Mouse (Mus musculus): ENCODE measurements at regions not wholly inside any gene's neighbourhood (a gene's known extent, or its start where the extent isn't known, plus 50 kb on each side); places are given as distances from the start of the nearest gene placed in this dataset.
"Not testable (repeated sequence)": the region's sequence is repeated elsewhere in the genome, so short reads cannot be mapped to it uniquely, and the experiment has no call there.

DNA sequence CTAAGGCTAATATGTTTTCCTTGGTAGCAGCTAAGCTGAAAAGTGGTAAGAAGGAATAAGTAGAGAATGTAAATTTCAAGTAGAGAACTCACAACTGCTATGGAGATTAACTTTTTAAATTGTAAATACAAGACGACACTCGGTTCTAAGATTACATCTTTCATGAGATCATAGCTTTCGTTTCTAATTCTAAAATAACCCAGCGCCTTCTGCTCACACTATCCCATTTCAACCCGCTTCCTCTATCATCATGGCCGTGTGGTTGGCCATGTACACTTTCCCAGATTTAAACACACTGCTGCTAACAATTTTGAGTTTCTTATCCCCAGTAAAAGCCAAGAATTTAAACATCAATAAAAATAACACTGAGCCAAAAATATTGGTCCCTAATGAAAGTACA, 682.3 kb upstream of the Intu start:
- no peaks in the 10 kb centered on the region for H3K9me3 ChIP-seq (ENCODE audit: low read length)
- H3K36me3 ChIP-seq (ENCODE audit: insufficient read depth, low read length): no peaks in the 10 kb centered on the region
- DNase-seq (ENCODE audit: low spot score) (no peak), ATAC-seq (no peak)
- WGBS: 92% methylated on average over 6 of the region's 6 CpGs
- no peak overlapping the region for H3K27ac ChIP-seq
- no peak overlapping the region for H3K4me3 ChIP-seq (ENCODE audit: low read length)
- no peaks in the 10 kb centered on the region for H3K4me1 ChIP-seq (ENCODE audit: insufficient read depth, low read length)
- H3K4me2 ChIP-seq (ENCODE audit: low read depth, low read length): no peak overlapping the region
- no peaks in the 10 kb centered on the region for H3K27me3 ChIP-seq (ENCODE audit: insufficient read depth, low read length)
- TF ChIP-seq CTCF (IDR thresholded peaks at IDR 0.05; ENCODE audit: low read depth): no peak
- H3K9ac ChIP-seq (replicated peaks; ENCODE audit: low read length): no peak overlapping the region

DNA sequence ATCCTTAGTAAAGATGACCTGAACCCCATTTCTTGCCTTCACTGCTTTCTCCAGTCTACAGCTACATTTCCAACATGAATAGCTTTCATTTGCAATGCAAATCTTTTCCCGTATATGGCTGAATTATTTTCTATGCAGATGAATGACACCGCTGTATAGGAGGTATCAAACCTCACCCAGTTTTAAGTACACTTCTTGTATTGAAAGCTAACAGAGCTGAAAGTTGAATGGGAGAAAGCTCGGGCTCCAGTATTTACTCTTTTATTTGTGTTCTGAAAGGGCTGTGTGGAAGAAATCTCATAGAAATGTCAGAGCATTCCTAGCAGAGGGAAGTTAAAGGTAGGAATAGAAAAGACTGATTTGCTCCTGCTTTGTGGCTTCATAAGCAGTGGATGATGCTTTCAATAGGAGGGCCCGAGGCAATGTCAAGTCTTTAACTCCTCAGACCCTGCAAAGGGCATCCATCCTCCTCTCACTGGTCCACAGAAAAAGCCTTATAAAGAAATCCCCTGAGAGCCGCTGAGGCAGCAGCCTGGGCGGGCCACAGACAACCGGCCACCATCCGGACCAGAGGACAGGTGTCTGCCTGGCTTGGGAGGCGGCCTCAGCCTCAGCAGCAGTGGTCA, 673.8 kb upstream of the Intu start:
- Histone ChIP-seq H3K4me1 (ENCODE audit: insufficient read depth, low read length) (no peaks in the 10 kb centered on the region), H3K27me3 (ENCODE audit: insufficient read depth, low read length) (no peaks in the 10 kb centered on the region), H3K4me2 (ENCODE audit: low read depth, low read length) (no peak overlapping the region), H3K27ac (no peak overlapping the region), H3K36me3 (ENCODE audit: insufficient read depth, low read length) (no peaks in the 10 kb centered on the region), H3K9ac (replicated peaks; ENCODE audit: low read length) (no peak overlapping the region), H3K9me3 (ENCODE audit: low read length) (no peaks in the 10 kb centered on the region), H3K4me3 (ENCODE audit: low read length) (no peak overlapping the region)
- WGBS: 44% methylated on average over 9 of the region's 9 CpGs
- TF ChIP-seq CTCF (IDR thresholded peaks at IDR 0.05; ENCODE audit: low read depth): no peak
- DNase-seq (ENCODE audit: low spot score) (no peak), ATAC-seq (no peak)

DNA sequence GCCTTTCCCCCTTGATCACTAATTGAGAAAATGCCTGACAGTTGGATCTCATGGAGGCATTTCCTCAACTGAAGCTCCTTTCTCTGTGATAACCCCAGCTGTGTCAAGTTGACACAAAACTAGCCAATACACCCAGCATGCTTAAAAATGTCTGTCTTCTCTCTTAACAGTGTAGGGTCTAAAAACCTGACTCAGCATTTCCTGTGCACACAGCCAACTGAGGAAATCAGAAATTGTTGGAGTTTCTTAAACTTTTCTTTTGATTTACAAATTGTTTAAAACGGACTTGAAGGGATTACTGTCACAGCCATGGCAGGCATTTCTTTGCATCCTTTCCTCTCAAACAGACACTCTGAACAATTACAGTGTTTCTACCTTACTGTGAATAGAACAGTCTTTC, 655.0 kb upstream of the Intu start:
- not testable (repeated sequence) for H3K27me3 ChIP-seq (ENCODE audit: insufficient read depth, low read length); DNase-seq (ENCODE audit: low spot score); H3K4me1 ChIP-seq (ENCODE audit: insufficient read depth, low read length); ATAC-seq; H3K9ac ChIP-seq (replicated peaks; ENCODE audit: low read length); H3K27ac ChIP-seq; H3K4me3 ChIP-seq (ENCODE audit: low read length); H3K36me3 ChIP-seq (ENCODE audit: insufficient read depth, low read length); H3K4me2 ChIP-seq (ENCODE audit: low read depth, low read length); H3K9me3 ChIP-seq (ENCODE audit: low read length)
- 77% methylated on average over 1 of the region's 1 CpGs for WGBS

DNA sequence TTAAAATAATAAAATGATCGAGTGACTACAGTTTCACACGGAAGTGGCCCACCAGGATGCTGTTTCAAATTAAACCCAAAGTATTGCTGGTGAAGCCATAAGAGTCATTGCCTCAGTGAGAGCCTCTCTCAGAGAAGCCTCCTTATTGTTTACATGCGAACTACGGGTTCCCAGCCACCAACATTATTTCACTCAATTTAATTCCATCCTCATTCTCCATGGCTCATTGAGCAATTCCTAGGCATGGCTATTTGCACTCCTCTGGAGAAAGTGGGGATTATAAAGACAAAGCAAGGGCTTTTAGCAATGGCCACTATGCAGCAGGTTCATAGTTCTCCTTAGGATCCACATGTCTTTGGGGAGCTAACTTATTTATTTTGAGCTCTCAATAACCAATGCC, 646.7 kb upstream of the Intu start:
- ATAC-seq: no peak
- Histone ChIP-seq H3K4me3 (ENCODE audit: low read length) (no peak overlapping the region), H3K9ac (replicated peaks; ENCODE audit: low read length) (no peak overlapping the region), H3K9me3 (ENCODE audit: low read length) (no peaks in the 10 kb centered on the region), H3K4me2 (ENCODE audit: low read depth, low read length) (no peak overlapping the region), H3K36me3 (ENCODE audit: insufficient read depth, low read length) (no peaks in the 10 kb centered on the region), H3K27ac (no peak overlapping the region), H3K27me3 (ENCODE audit: insufficient read depth, low read length) (no peaks in the 10 kb centered on the region), H3K4me1 (ENCODE audit: insufficient read depth, low read length) (no peaks in the 10 kb centered on the region)
- 34% methylated on average over 4 of the region's 4 CpGs for WGBS
- DNase-seq (ENCODE audit: low spot score): peak; percentile 35
- TF ChIP-seq CTCF (IDR thresholded peaks at IDR 0.05; ENCODE audit: low read depth): no peak

GRCm38 (mm10) chr3:39888376-39888775, 642.7 kb upstream of the Intu start:
- no peaks in the 10 kb centered on the region for H3K27me3 ChIP-seq (ENCODE audit: insufficient read depth, low read length)
- H3K4me1 ChIP-seq (ENCODE audit: insufficient read depth, low read length): no peaks in the 10 kb centered on the region
- H3K27ac ChIP-seq: no peak overlapping the region
- no peaks in the 10 kb centered on the region for H3K36me3 ChIP-seq (ENCODE audit: insufficient read depth, low read length)
- ATAC-seq (no peak), DNase-seq (ENCODE audit: low spot score) (peak; percentile 29)
- 69% methylated on average over 5 of the region's 5 CpGs for WGBS
- H3K4me2 ChIP-seq (ENCODE audit: low read depth, low read length): no peak overlapping the region
- no peak for TF ChIP-seq CTCF (IDR thresholded peaks at IDR 0.05; ENCODE audit: low read depth)
- H3K9me3 ChIP-seq (ENCODE audit: low read length): no peaks in the 10 kb centered on the region
- H3K4me3 ChIP-seq (ENCODE audit: low read length): no peak overlapping the region
- no peak overlapping the region for H3K9ac ChIP-seq (replicated peaks; ENCODE audit: low read length)

- DNase-seq (ENCODE audit: low spot score): no peak
- Histone ChIP-seq H3K27ac (no peak overlapping the region), H3K4me2 (ENCODE audit: low read depth, low read length) (no peak overlapping the region), H3K9me3 (ENCODE audit: low read length) (no peaks in the 10 kb centered on the region), H3K27me3 (ENCODE audit: insufficient read depth, low read length) (no peaks in the 10 kb centered on the region), H3K36me3 (ENCODE audit: insufficient read depth, low read length) (no peaks in the 10 kb centered on the region), H3K4me3 (ENCODE audit: low read length) (no peak overlapping the region), H3K4me1 (ENCODE audit: insufficient read depth, low read length) (no peaks in the 10 kb centered on the region), H3K9ac (replicated peaks; ENCODE audit: low read length) (no peak overlapping the region)
- TF ChIP-seq CTCF (IDR thresholded peaks at IDR 0.05; ENCODE audit: low read depth): no peak
- no peak for ATAC-seq
- WGBS: 73% methylated on average over 2 of the region's 2 CpGs
Measured at GRCm38 (mm10) chr3:39889222-39889621, 641.9 kb upstream of the Intu start.

- H3K9me3 ChIP-seq (ENCODE audit: low read length): no peaks in the 10 kb centered on the region
- no peak overlapping the region for H3K4me3 ChIP-seq (ENCODE audit: low read length)
- H3K4me2 ChIP-seq (ENCODE audit: low read depth, low read length): no peak overlapping the region
- H3K36me3 ChIP-seq (ENCODE audit: insufficient read depth, low read length): no peaks in the 10 kb centered on the region
- 50% methylated on average over 5 of the region's 5 CpGs for WGBS
- H3K27me3 ChIP-seq (ENCODE audit: insufficient read depth, low read length): no peaks in the 10 kb centered on the region
- no peak for ATAC-seq
- DNase-seq (ENCODE audit: low spot score): no peak
- no peak overlapping the region for H3K9ac ChIP-seq (replicated peaks; ENCODE audit: low read length)
- no peaks in the 10 kb centered on the region for H3K4me1 ChIP-seq (ENCODE audit: insufficient read depth, low read length)
- TF ChIP-seq CTCF (IDR thresholded peaks at IDR 0.05; ENCODE audit: low read depth): no peak
- no peak overlapping the region for H3K27ac ChIP-seq
Measured at GRCm38 (mm10) chr3:39898961-39899360, 632.1 kb upstream of the Intu start.
